Mouse (Mus musculus): ENCODE measurements at regions not wholly inside any gene's neighbourhood (a gene's known extent, or its start where the extent isn't known, plus 50 kb on each side); places are given as distances from the start of the nearest gene placed in this dataset.

- no peak overlapping the region for H3K27ac ChIP-seq (ENCODE audit: low read depth)
- no peak overlapping the region for H3K9ac ChIP-seq (ENCODE audit: low read length)
- H3K9me3 ChIP-seq (ENCODE audit: control insufficient read depth, low read length) = no peaks in the 10 kb centered on the region
- no peaks in the 10 kb centered on the region for H3K27me3 ChIP-seq (replicated peaks; ENCODE audit: control insufficient read depth, insufficient read depth, low read length)
- WGBS = 35% methylated on average over 5 of the region's 5 CpGs
- DNase-seq (ENCODE audit: low spot score) (no peak), ATAC-seq (replicated peaks; ENCODE audit: low FRiP score, low TSS enrichment, low read depth) (no peak)
- 0 out of 2 replicates have a peak, but pooled peaks cover 4% of the 10 kb centered on the region for H3K4me1 ChIP-seq (replicated peaks; ENCODE audit: control insufficient read depth, insufficient read depth, low read length)
- no peaks in the 10 kb centered on the region for H3K36me3 ChIP-seq (ENCODE audit: control insufficient read depth, insufficient read depth, low read length)
- no peak overlapping the region for H3K4me3 ChIP-seq (ENCODE audit: low read depth, low read length)
- no peak overlapping the region for H3K4me2 ChIP-seq (ENCODE audit: low read length)
These were observed 243.8 kb upstream of the Il12b start for GRCm38 (mm10) chr11:44156081-44156480.

DNA sequence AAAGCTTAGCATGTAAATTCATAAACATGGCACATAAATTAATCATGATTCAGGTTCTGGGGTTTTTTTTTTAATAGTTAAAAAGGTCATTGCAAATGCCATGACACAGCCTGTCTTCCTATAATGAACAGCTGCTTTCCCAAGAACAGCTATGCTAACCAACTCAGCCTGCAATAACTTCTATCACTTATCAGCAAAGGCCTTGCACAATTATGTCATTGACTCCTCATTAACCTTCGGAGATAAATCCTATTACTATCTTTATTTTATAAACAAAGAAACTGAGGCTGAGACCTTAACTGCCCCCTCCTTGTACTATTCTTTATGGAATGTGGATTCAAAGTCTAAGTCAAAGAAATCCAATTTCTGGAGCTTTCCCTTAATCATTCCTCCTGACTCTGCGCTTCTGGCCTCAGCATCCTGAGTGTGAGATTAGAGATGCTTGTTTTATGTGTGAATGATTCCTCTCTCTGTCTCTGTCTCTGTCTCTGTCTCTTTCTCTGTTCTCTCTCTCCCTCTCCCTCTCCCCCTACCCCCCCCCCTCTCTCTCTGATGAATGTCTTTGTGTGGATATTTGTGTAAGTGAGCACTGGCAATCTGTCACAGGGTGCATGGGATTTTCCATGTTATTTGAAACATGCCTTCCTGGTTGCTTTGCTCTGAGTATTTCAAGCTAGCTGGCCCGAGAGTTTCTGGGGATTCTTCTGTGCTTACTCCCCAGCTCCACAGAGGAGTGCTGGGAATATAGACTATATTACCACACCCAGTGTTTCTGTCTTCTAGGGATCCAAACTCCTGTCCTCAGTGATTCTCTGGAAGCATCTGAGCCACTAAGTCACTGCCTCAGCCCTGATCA lies 243.1 kb upstream of the Il12b start:
- Histone ChIP-seq H3K4me3 (ENCODE audit: low read depth, low read length) (no peak overlapping the region), H3K9ac (ENCODE audit: low read length) (no peak overlapping the region), H3K27ac (ENCODE audit: low read depth) (no peak overlapping the region), H3K4me2 (ENCODE audit: low read length) (no peak overlapping the region), H3K9me3 (ENCODE audit: control insufficient read depth, low read length) (no peaks in the 10 kb centered on the region), H3K27me3 (replicated peaks; ENCODE audit: control insufficient read depth, insufficient read depth, low read length) (no peaks in the 10 kb centered on the region), H3K4me1 (replicated peaks; ENCODE audit: control insufficient read depth, insufficient read depth, low read length) (0 out of 2 replicates have a peak, but pooled peaks cover 4% of the 10 kb centered on the region), H3K36me3 (ENCODE audit: control insufficient read depth, insufficient read depth, low read length) (no peaks in the 10 kb centered on the region)
- DNase-seq (ENCODE audit: low spot score) (no peak), ATAC-seq (replicated peaks; ENCODE audit: low FRiP score, low TSS enrichment, low read depth) (no peak)
- WGBS = 45% methylated on average over 3 of the region's 3 CpGs

- Histone ChIP-seq H3K27ac (ENCODE audit: low read depth) (no peak overlapping the region), H3K4me2 (ENCODE audit: low read length) (no peak overlapping the region), H3K9ac (ENCODE audit: low read length) (no peak overlapping the region), H3K36me3 (ENCODE audit: control insufficient read depth, insufficient read depth, low read length) (no peaks in the 10 kb centered on the region), H3K4me1 (replicated peaks; ENCODE audit: control insufficient read depth, insufficient read depth, low read length) (0 out of 2 replicates have a peak, but pooled peaks cover 4% of the 10 kb centered on the region), H3K4me3 (ENCODE audit: low read depth, low read length) (no peak overlapping the region), H3K9me3 (ENCODE audit: control insufficient read depth, low read length) (no peaks in the 10 kb centered on the region), H3K27me3 (replicated peaks; ENCODE audit: control insufficient read depth, insufficient read depth, low read length) (no peaks in the 10 kb centered on the region)
- ATAC-seq (replicated peaks; ENCODE audit: low FRiP score, low TSS enrichment, low read depth) (no peak), DNase-seq (ENCODE audit: low spot score) (no peak)
- WGBS = 57% methylated on average over 5 of the region's 5 CpGs
These were observed 241.6 kb upstream of the Il12b start for GRCm38 (mm10) chr11:44158236-44158635.

- no peaks in the 10 kb centered on the region for H3K9me3 ChIP-seq (ENCODE audit: control insufficient read depth, low read length)
- DNase-seq (ENCODE audit: low spot score) = no peak
- H3K27me3 ChIP-seq (replicated peaks; ENCODE audit: control insufficient read depth, insufficient read depth, low read length) = no peaks in the 10 kb centered on the region
- WGBS = 71% methylated on average over 7 of the region's 7 CpGs
- H3K36me3 ChIP-seq (ENCODE audit: control insufficient read depth, insufficient read depth, low read length) = no peaks in the 10 kb centered on the region
- ATAC-seq (replicated peaks; ENCODE audit: low FRiP score, low TSS enrichment, low read depth) = no peak
- no peak overlapping the region for H3K9ac ChIP-seq (ENCODE audit: low read length)
- H3K4me1 ChIP-seq (replicated peaks; ENCODE audit: control insufficient read depth, insufficient read depth, low read length) = no peaks in the 10 kb centered on the region
- no peak overlapping the region for H3K27ac ChIP-seq (ENCODE audit: low read depth)
- H3K4me2 ChIP-seq (ENCODE audit: low read length) = no peak overlapping the region
- no peak overlapping the region for H3K4me3 ChIP-seq (ENCODE audit: low read depth, low read length)
These were observed 238.0 kb upstream of the Il12b start for GRCm38 (mm10) chr11:44161734-44162418.

- Histone ChIP-seq H3K4me2 (ENCODE audit: low read length) (no peak overlapping the region), H3K4me1 (replicated peaks; ENCODE audit: control insufficient read depth, insufficient read depth, low read length) (no peaks in the 10 kb centered on the region), H3K27ac (ENCODE audit: low read depth) (no peak overlapping the region), H3K36me3 (ENCODE audit: control insufficient read depth, insufficient read depth, low read length) (no peaks in the 10 kb centered on the region), H3K9me3 (ENCODE audit: control insufficient read depth, low read length) (no peaks in the 10 kb centered on the region), H3K27me3 (replicated peaks; ENCODE audit: control insufficient read depth, insufficient read depth, low read length) (no peaks in the 10 kb centered on the region), H3K4me3 (ENCODE audit: low read depth, low read length) (no peak overlapping the region), H3K9ac (ENCODE audit: low read length) (no peak overlapping the region)
- WGBS = 71% methylated on average over 4 of the region's 4 CpGs
- ATAC-seq (replicated peaks; ENCODE audit: low FRiP score, low TSS enrichment, low read depth) = no peak
- DNase-seq (ENCODE audit: low spot score) = no peak
These were observed 236.8 kb upstream of the Il12b start for GRCm38 (mm10) chr11:44163049-44163448.

DNA sequence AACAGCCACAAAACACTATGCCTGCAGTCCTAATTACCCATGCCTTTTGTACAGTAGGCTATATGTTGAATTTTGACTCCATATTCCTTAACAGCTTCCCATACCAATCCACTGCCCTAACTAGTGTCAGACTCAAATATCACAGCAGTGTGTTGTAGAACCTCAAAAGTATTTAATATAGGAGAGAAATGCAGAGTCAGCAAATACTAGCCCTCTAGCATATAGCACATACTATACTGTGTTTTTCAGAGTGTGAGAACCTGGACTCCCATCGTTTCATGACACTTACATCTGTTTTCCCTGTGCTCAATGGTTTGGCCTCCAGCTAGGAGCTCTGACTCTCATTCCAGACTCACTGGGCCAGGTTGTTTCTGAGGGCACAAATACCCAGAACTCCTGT lies 236.1 kb upstream of the Il12b start:
- H3K27me3 ChIP-seq (replicated peaks; ENCODE audit: control insufficient read depth, insufficient read depth, low read length) = no peaks in the 10 kb centered on the region
- no peaks in the 10 kb centered on the region for H3K9me3 ChIP-seq (ENCODE audit: control insufficient read depth, low read length)
- no peak overlapping the region for H3K9ac ChIP-seq (ENCODE audit: low read length)
- ATAC-seq (replicated peaks; ENCODE audit: low FRiP score, low TSS enrichment, low read depth) = no peak
- DNase-seq (ENCODE audit: low spot score) = no peak
- H3K4me2 ChIP-seq (ENCODE audit: low read length) = no peak overlapping the region
- no peak overlapping the region for H3K27ac ChIP-seq (ENCODE audit: low read depth)
- no peaks in the 10 kb centered on the region for H3K4me1 ChIP-seq (replicated peaks; ENCODE audit: control insufficient read depth, insufficient read depth, low read length)
- no peaks in the 10 kb centered on the region for H3K36me3 ChIP-seq (ENCODE audit: control insufficient read depth, insufficient read depth, low read length)
- no peak overlapping the region for H3K4me3 ChIP-seq (ENCODE audit: low read depth, low read length)
- 86% methylated on average over 1 of the region's 1 CpGs for WGBS

GRCm38 (mm10) chr11:44164186-44164585 lies 235.7 kb upstream of the Il12b start:
- H3K27me3 ChIP-seq (replicated peaks; ENCODE audit: control insufficient read depth, insufficient read depth, low read length) = no peaks in the 10 kb centered on the region
- H3K36me3 ChIP-seq (ENCODE audit: control insufficient read depth, insufficient read depth, low read length) = no peaks in the 10 kb centered on the region
- no peak overlapping the region for H3K9ac ChIP-seq (ENCODE audit: low read length)
- H3K9me3 ChIP-seq (ENCODE audit: control insufficient read depth, low read length) = no peaks in the 10 kb centered on the region
- no peak overlapping the region for H3K4me3 ChIP-seq (ENCODE audit: low read depth, low read length)
- no peak overlapping the region for H3K27ac ChIP-seq (ENCODE audit: low read depth)
- H3K4me1 ChIP-seq (replicated peaks; ENCODE audit: control insufficient read depth, insufficient read depth, low read length) = no peaks in the 10 kb centered on the region
- DNase-seq (ENCODE audit: low spot score) = no peak
- 59% methylated on average over 2 of the region's 2 CpGs for WGBS
- ATAC-seq (replicated peaks; ENCODE audit: low FRiP score, low TSS enrichment, low read depth) = no peak
- H3K4me2 ChIP-seq (ENCODE audit: low read length) = no peak overlapping the region

DNA sequence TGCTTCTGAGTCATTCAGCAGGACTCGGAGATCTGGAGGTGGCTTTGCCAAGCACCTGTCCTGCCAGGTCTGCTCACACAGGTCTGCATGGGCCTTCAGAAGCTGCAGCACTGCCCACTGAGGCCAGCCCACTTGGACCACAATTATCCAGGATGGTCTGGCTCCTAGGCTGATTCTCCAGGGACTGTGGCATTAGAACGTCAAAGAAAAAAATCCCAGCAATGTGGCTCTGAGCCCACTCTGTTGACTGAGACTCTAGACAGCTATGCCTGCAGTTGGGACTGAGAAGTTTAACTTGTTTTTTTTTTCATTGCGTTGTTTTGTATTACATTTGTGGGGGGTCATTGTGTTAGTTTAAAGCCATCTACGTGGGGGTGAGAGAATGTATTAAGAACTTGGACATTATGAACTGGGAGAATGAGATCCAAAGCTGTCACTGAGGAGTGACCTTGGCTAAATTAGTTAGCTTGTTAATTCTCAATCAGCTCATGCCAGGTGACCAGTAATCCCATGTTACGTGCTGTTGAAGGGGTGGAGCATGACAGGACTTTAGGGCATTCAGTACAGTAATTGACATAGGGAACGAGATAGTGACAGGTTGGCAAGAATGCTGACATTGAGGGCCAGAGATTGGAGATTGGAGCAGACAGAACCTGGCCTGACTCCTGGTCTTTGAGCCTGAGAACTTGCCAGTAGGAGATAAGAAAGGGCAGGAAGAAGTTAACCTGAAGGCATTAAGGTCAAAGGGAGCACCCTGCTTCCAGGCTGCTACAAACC lies 232.0 kb upstream of the Il12b start:
- H3K36me3 ChIP-seq (ENCODE audit: control insufficient read depth, insufficient read depth, low read length) = no peaks in the 10 kb centered on the region
- WGBS = 55% methylated on average over 6 of the region's 6 CpGs
- no peak overlapping the region for H3K4me3 ChIP-seq (ENCODE audit: low read depth, low read length)
- no peaks in the 10 kb centered on the region for H3K27me3 ChIP-seq (replicated peaks; ENCODE audit: control insufficient read depth, insufficient read depth, low read length)
- no peaks in the 10 kb centered on the region for H3K9me3 ChIP-seq (ENCODE audit: control insufficient read depth, low read length)
- H3K4me2 ChIP-seq (ENCODE audit: low read length) = no peak overlapping the region
- H3K4me1 ChIP-seq (replicated peaks; ENCODE audit: control insufficient read depth, insufficient read depth, low read length) = no peaks in the 10 kb centered on the region
- ATAC-seq (replicated peaks; ENCODE audit: low FRiP score, low TSS enrichment, low read depth) (no peak), DNase-seq (ENCODE audit: low spot score) (no peak)
- no peak overlapping the region for H3K9ac ChIP-seq (ENCODE audit: low read length)
- no peak overlapping the region for H3K27ac ChIP-seq (ENCODE audit: low read depth)
